Comparison of ENCODE assay signal across 10 mouse cellular contexts in the genomic region with DNA sequence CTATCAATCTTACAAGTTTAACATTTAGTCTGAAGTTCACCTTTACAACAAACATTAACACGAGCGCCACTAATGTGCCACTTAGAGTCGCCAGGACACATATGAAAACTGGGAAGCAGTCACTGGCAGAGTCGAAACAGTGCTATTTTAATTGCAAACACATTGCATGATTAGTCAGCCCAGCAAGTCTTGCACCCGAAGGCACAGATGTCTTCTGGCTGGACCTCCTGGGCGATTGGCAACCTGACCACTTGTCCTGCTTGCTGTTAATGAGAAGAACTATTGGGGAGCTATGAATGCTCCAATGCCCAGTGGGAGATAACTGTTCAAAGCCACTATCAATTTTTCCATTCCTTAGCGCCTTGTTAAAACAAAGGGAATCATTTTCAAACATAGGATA.
A peak's percentile ranks its signal among the peaks of the same experiment; 100 is the strongest.
DNase-seq lines count a peak whose midpoint lies in the region; ATAC-seq lines count a peak whose summit lies in the region.
"Had no signal": no experiment of that assay in that cellular context is flagged by ENCODE, and none has a peak within 500 bp of the region (broad histone marks: within the 10 kb centered on the region; RNA-seq: fewer than 3 reads in every experiment).

No protein-coding gene starts in this region.

- intact Hi-C loops in left cerebral cortex, postnatal 4 days (cut with DNase I): no loop called here

- H3K4me3 ChIP-seq in forebrain, embryonic 15.5 days: no peak overlapping the region
- H3K4me3 ChIP-seq in forebrain, embryonic 12.5 days (replicated peaks): no peak overlapping the region
- no peak overlapping the region for H3K4me3 ChIP-seq in embryonic facial prominence, embryonic 11.5 days (ENCODE audit: low read depth, low read length)
- H3K4me3 ChIP-seq in limb, embryonic 10.5 days: no peak overlapping the region
- no peak overlapping the region for H3K4me3 ChIP-seq in intestine, embryonic 16.5 days (ENCODE audit: low read length)
- H3K4me3 ChIP-seq: limb, embryonic 13.5 days had no signal

- H3K36me3 ChIP-seq in forebrain, embryonic 15.5 days: no peaks in the 10 kb centered on the region
- H3K36me3 ChIP-seq in forebrain, embryonic 12.5 days (replicated peaks): no peaks in the 10 kb centered on the region
- H3K36me3 ChIP-seq in embryonic facial prominence, embryonic 11.5 days (replicated peaks; ENCODE audit: control insufficient read depth, insufficient read depth, low read depth, low read length): no peaks in the 10 kb centered on the region
- no peaks in the 10 kb centered on the region for H3K36me3 ChIP-seq in limb, embryonic 10.5 days
- H3K36me3 ChIP-seq in intestine, embryonic 16.5 days (ENCODE audit: control insufficient read depth, insufficient read depth, low read length): no peaks in the 10 kb centered on the region
- H3K36me3 ChIP-seq: limb, embryonic 13.5 days had no signal

- no peaks in the 10 kb centered on the region for H3K4me1 ChIP-seq in forebrain, embryonic 15.5 days
- H3K4me1 ChIP-seq in forebrain, embryonic 12.5 days: no peaks in the 10 kb centered on the region
- no peaks in the 10 kb centered on the region for H3K4me1 ChIP-seq in embryonic facial prominence, embryonic 11.5 days (ENCODE audit: control insufficient read depth, insufficient read depth, low read length)
- H3K4me1 ChIP-seq in limb, embryonic 10.5 days: peaks cover 12% of the 10 kb centered on the region; the same call in 1 of the 2 replicates
- no peaks in the 10 kb centered on the region for H3K4me1 ChIP-seq in intestine, embryonic 16.5 days (ENCODE audit: control insufficient read depth, insufficient read depth, low read length)
- H3K4me1 ChIP-seq: limb, embryonic 13.5 days had no signal

- no peak overlapping the region for H3K4me2 ChIP-seq in forebrain, embryonic 15.5 days (replicated peaks)
- H3K4me2 ChIP-seq in forebrain, embryonic 12.5 days: no peak overlapping the region
- no peak overlapping the region for H3K4me2 ChIP-seq in embryonic facial prominence, embryonic 11.5 days (ENCODE audit: low read depth, low read length)
- H3K4me2 ChIP-seq in intestine, embryonic 16.5 days (ENCODE audit: low read depth, low read length): no peak overlapping the region
- H3K4me2 ChIP-seq: limb, embryonic 13.5 days; lung, embryonic 14.5 days had no signal

- WGBS in forebrain, embryonic 15.5 days: 58% methylated on average over 7 of the region's 7 CpGs
- 79% methylated on average over 7 of the region's 7 CpGs for WGBS in forebrain, embryonic 12.5 days
- 45% methylated on average over 7 of the region's 7 CpGs for WGBS in embryonic facial prominence, embryonic 11.5 days
- WGBS in limb, embryonic 10.5 days: 52% methylated on average over 7 of the region's 7 CpGs
- 80% methylated on average over 7 of the region's 7 CpGs for WGBS in intestine, embryonic 16.5 days

- H3K27ac ChIP-seq in forebrain, embryonic 15.5 days (replicated peaks): no peak overlapping the region
- H3K27ac ChIP-seq in forebrain, embryonic 12.5 days: no peak overlapping the region
- H3K27ac ChIP-seq in embryonic facial prominence, embryonic 11.5 days (replicated peaks; ENCODE audit: low read depth, low read length): no peak overlapping the region
- H3K27ac ChIP-seq in limb, embryonic 10.5 days: no peak overlapping the region
- no peak overlapping the region for H3K27ac ChIP-seq in intestine, embryonic 16.5 days (ENCODE audit: low read length)
- H3K27ac ChIP-seq: limb, embryonic 13.5 days had no signal

- H3K9me3 ChIP-seq in forebrain, embryonic 15.5 days: no peaks in the 10 kb centered on the region
- no peaks in the 10 kb centered on the region for H3K9me3 ChIP-seq in forebrain, embryonic 12.5 days
- H3K9me3 ChIP-seq in embryonic facial prominence, embryonic 11.5 days (replicated peaks; ENCODE audit: control insufficient read depth, low read length): no peaks in the 10 kb centered on the region
- H3K9me3 ChIP-seq in limb, embryonic 10.5 days (replicated peaks): no peaks in the 10 kb centered on the region
- no peaks in the 10 kb centered on the region for H3K9me3 ChIP-seq in intestine, embryonic 16.5 days (ENCODE audit: control insufficient read depth, low read length)
- H3K9me3 ChIP-seq: limb, embryonic 13.5 days had no signal

- H3K27me3 ChIP-seq in forebrain, embryonic 15.5 days: no peaks in the 10 kb centered on the region
- H3K27me3 ChIP-seq in forebrain, embryonic 12.5 days: no peaks in the 10 kb centered on the region
- H3K27me3 ChIP-seq in embryonic facial prominence, embryonic 11.5 days (ENCODE audit: control insufficient read depth, insufficient read depth, low read length): no peaks in the 10 kb centered on the region
- H3K27me3 ChIP-seq in limb, embryonic 10.5 days (ENCODE audit: low read depth, poor library complexity, severe bottlenecking): no peaks in the 10 kb centered on the region
- H3K27me3 ChIP-seq in intestine, embryonic 16.5 days (replicated peaks; ENCODE audit: control insufficient read depth, insufficient read depth, low read length): no peaks in the 10 kb centered on the region
- H3K27me3 ChIP-seq: limb, embryonic 13.5 days had no signal

- no peak overlapping the region for H3K9ac ChIP-seq in forebrain, embryonic 15.5 days (replicated peaks)
- H3K9ac ChIP-seq in forebrain, embryonic 12.5 days: no peak overlapping the region
- H3K9ac ChIP-seq in embryonic facial prominence, embryonic 11.5 days (replicated peaks; ENCODE audit: low read length): no peak overlapping the region
- H3K9ac ChIP-seq in intestine, embryonic 16.5 days (ENCODE audit: low read depth, low read length): no peak overlapping the region
- H3K9ac ChIP-seq: limb, embryonic 13.5 days; lung, embryonic 14.5 days had no signal

- 0 out of 2 replicates have a peak, but pooled peaks have one; percentile 38 for ATAC-seq in forebrain, embryonic 15.5 days (replicated peaks)
- no peak for ATAC-seq in forebrain, embryonic 12.5 days (ENCODE audit: low FRiP score)
- ATAC-seq in embryonic facial prominence, embryonic 11.5 days (replicated peaks; ENCODE audit: insufficient number of reproducible peaks, low FRiP score, low TSS enrichment, low read depth): no peak
- ATAC-seq in intestine, embryonic 16.5 days: no peak

- peak; percentile 86 for DNase-seq in left cerebral cortex, postnatal 4 days
- DNase-seq in left cerebral cortex, adult 11 months (ENCODE audit: low spot score): no peak
- peak; percentile 38 for DNase-seq in embryonic facial prominence, embryonic 11.5 days (ENCODE audit: low spot score)
- peak; percentile 33 for DNase-seq in limb, embryonic 10.5 days (ENCODE audit: low spot score)
- no peak for DNase-seq in urinary bladder, postnatal 4 days (ENCODE audit: low spot score in 2 of 2)
- DNase-seq: lung, embryonic 14.5 days had no signal

Comparison
In these comparisons a context has a peak if more than half of its experiments do, and no peak if none do; other contexts are left out.
1. DNase-seq: peak in left cerebral cortex, postnatal 4 days (single experiment), embryonic facial prominence, embryonic 11.5 days (single experiment) and limb, embryonic 10.5 days (single experiment); none in left cerebral cortex, adult 11 months (single experiment) and urinary bladder, postnatal 4 days (0 of 2).